Mouse (Mus musculus): ENCODE measurements around the gene Olfr623. TPM values are rescaled to one million over a fixed set of nuclear protein-coding genes. Genes with fewer than 3 reads are reported as not detected.

The Olfr623 gene
- polyA plus RNA-seq (2015; fragmentation: Nextera tagmentation; extraction: Ambion mirVana) = not detected in 2 replicates

GRCm38 (mm10) chr7:103663598-103663997, at the start of gene Olfr623:
Gene Olfr623, minus strand, starts transcription at chr7:103663698.
- Histone ChIP-seq H3K27me3 (no peaks in the 10 kb centered on the region), H3K9ac (no peak within 1 kb of the TSS), H3K36me3 (no peaks in the 10 kb centered on the region), H3K4me3 (no peak within 1 kb of the TSS), H3K27ac (no peak within 1 kb of the TSS), H3K9me3 (no peaks in the 10 kb centered on the region), H3K4me1 (no peaks in the 10 kb centered on the region), H3K4me2 (replicated peaks) (no peak within 1 kb of the TSS)
- ATAC-seq (ENCODE audit: low FRiP score, low read depth) = no peak

GRCm38 (mm10) chr7:103712024-103712423, 48.5 kb upstream of the Olfr623 start:
- Histone ChIP-seq H3K27ac (no peak overlapping the region), H3K27me3 (no peaks in the 10 kb centered on the region), H3K4me1 (no peaks in the 10 kb centered on the region), H3K4me2 (replicated peaks) (no peak overlapping the region), H3K9me3 (no peaks in the 10 kb centered on the region), H3K9ac (no peak overlapping the region), H3K4me3 (no peak overlapping the region), H3K36me3 (no peaks in the 10 kb centered on the region)
- ATAC-seq (ENCODE audit: low FRiP score, low read depth) = no peak
- WGBS = 31% methylated on average over 2 of the region's 2 CpGs

- H3K9ac ChIP-seq = no peak overlapping the region
- no peak overlapping the region for H3K27ac ChIP-seq
- no peak overlapping the region for H3K4me3 ChIP-seq
- no peaks in the 10 kb centered on the region for H3K27me3 ChIP-seq
- ATAC-seq (ENCODE audit: low FRiP score, low read depth) = no peak
- H3K9me3 ChIP-seq = no peaks in the 10 kb centered on the region
- H3K4me1 ChIP-seq = no peaks in the 10 kb centered on the region
- no peak overlapping the region for H3K4me2 ChIP-seq (replicated peaks)
- no peaks in the 10 kb centered on the region for H3K36me3 ChIP-seq
- whole genome bisulfite sequencing = 90% methylated on average over 4 of the region's 4 CpGs
Observed at GRCm38 (mm10) chr7:103699469-103699868, 36.0 kb upstream of the Olfr623 start.

- Histone ChIP-seq H3K4me2 (replicated peaks) (no peak within 1 kb of the TSS), H3K27me3 (no peaks in the 10 kb centered on the region), H3K36me3 (no peaks in the 10 kb centered on the region), H3K27ac (no peak within 1 kb of the TSS), H3K4me1 (no peaks in the 10 kb centered on the region), H3K4me3 (no peak within 1 kb of the TSS), H3K9me3 (no peaks in the 10 kb centered on the region), H3K9ac (no peak within 1 kb of the TSS)
- no peak for ATAC-seq (ENCODE audit: low FRiP score, low read depth)
Observed at GRCm38 (mm10) chr7:103682420-103682819, 18.9 kb upstream of the Olfr623 start, which contains the start of gene Olfr625-ps1. Gene Olfr625-ps1, plus strand, starts transcription at chr7:103682720.

- H3K4me2 ChIP-seq (replicated peaks) = no peak within 1 kb of the TSS
- no peak within 1 kb of the TSS for H3K27ac ChIP-seq
- no peaks in the 10 kb centered on the region for H3K36me3 ChIP-seq
- no peak for ATAC-seq (ENCODE audit: low FRiP score, low read depth)
- H3K9me3 ChIP-seq = no peaks in the 10 kb centered on the region
- WGBS = 95% methylated on average over 2 of the region's 2 CpGs
- no peak within 1 kb of the TSS for H3K9ac ChIP-seq
- H3K4me3 ChIP-seq = no peak within 1 kb of the TSS
- H3K27me3 ChIP-seq = no peaks in the 10 kb centered on the region
- H3K4me1 ChIP-seq = no peaks in the 10 kb centered on the region
Observed at GRCm38 (mm10) chr7:103671091-103671490, 7.6 kb upstream of the Olfr623 start, which contains the start of gene Olfr624. Gene Olfr624, minus strand, starts transcription at chr7:103671191.

- no peak overlapping the region for H3K9ac ChIP-seq
- no peaks in the 10 kb centered on the region for H3K27me3 ChIP-seq
- H3K4me1 ChIP-seq = no peaks in the 10 kb centered on the region
- H3K9me3 ChIP-seq = no peaks in the 10 kb centered on the region
- 77% methylated on average over 4 of the region's 4 CpGs for WGBS
- no peak overlapping the region for H3K4me2 ChIP-seq (replicated peaks)
- ATAC-seq (ENCODE audit: low FRiP score, low read depth) = no peak
- H3K36me3 ChIP-seq = no peaks in the 10 kb centered on the region
- H3K27ac ChIP-seq = no peak overlapping the region
- no peak overlapping the region for H3K4me3 ChIP-seq
Observed at GRCm38 (mm10) chr7:103644070-103644469, 19.4 kb downstream of the Olfr623 start.

- H3K9me3 ChIP-seq = no peaks in the 10 kb centered on the region
- no peak within 1 kb of the TSS for H3K9ac ChIP-seq
- 86% methylated on average over 1 of the region's 1 CpGs for WGBS
- ATAC-seq (ENCODE audit: low FRiP score, low read depth) = no peak
- H3K4me1 ChIP-seq = no peaks in the 10 kb centered on the region
- H3K27me3 ChIP-seq = no peaks in the 10 kb centered on the region
- H3K4me3 ChIP-seq = no peak within 1 kb of the TSS
- H3K27ac ChIP-seq = no peak within 1 kb of the TSS
- no peaks in the 10 kb centered on the region for H3K36me3 ChIP-seq
- H3K4me2 ChIP-seq (replicated peaks) = no peak within 1 kb of the TSS
Observed at GRCm38 (mm10) chr7:103642602-103643001, 20.9 kb downstream of the Olfr623 start, which contains the start of gene Olfr622. Gene Olfr622, minus strand, starts transcription at chr7:103642702.

- H3K4me1 ChIP-seq = no peaks in the 10 kb centered on the region
- H3K36me3 ChIP-seq = no peaks in the 10 kb centered on the region
- no peak overlapping the region for H3K27ac ChIP-seq
- no peak overlapping the region for H3K4me3 ChIP-seq
- H3K9ac ChIP-seq = no peak overlapping the region
- H3K9me3 ChIP-seq = no peaks in the 10 kb centered on the region
- no peak for ATAC-seq (ENCODE audit: low FRiP score, low read depth)
- no peaks in the 10 kb centered on the region for H3K27me3 ChIP-seq
- no peak overlapping the region for H3K4me2 ChIP-seq (replicated peaks)
Observed at GRCm38 (mm10) chr7:103636795-103637194, 26.7 kb downstream of the Olfr623 start.

- H3K27ac ChIP-seq = no peak within 1 kb of the TSS
- ATAC-seq (ENCODE audit: low FRiP score, low read depth) = no peak
- H3K36me3 ChIP-seq = no peaks in the 10 kb centered on the region
- no peak within 1 kb of the TSS for H3K4me2 ChIP-seq (replicated peaks)
- no peaks in the 10 kb centered on the region for H3K27me3 ChIP-seq
- H3K4me3 ChIP-seq = no peak within 1 kb of the TSS
- H3K4me1 ChIP-seq = no peaks in the 10 kb centered on the region
- H3K9me3 ChIP-seq = no peaks in the 10 kb centered on the region
- no peak within 1 kb of the TSS for H3K9ac ChIP-seq
- WGBS = 77% methylated on average over 2 of the region's 2 CpGs
Observed at GRCm38 (mm10) chr7:103612434-103612833, 51.1 kb downstream of the Olfr623 start, which contains the start of gene Olfr620. Gene Olfr620, minus strand, starts transcription at chr7:103612534.

Other genes starting within 250 kb of the Olfr623 start
- not detected in 2 replicates for gene Usp17lc, start 248.6 kb downstream of the Olfr623 start, polyA plus RNA-seq (2015; fragmentation: Nextera tagmentation; extraction: Ambion mirVana)
- not detected in 2 replicates for gene Olfr605, start 218.3 kb downstream of the Olfr623 start, polyA plus RNA-seq (2015; fragmentation: Nextera tagmentation; extraction: Ambion mirVana)
- gene Olfr606, start 214.7 kb downstream of the Olfr623 start, polyA plus RNA-seq (2015; fragmentation: Nextera tagmentation; extraction: Ambion mirVana) = not detected in 2 replicates
- gene Olfr607, start 199.5 kb downstream of the Olfr623 start, polyA plus RNA-seq (2015; fragmentation: Nextera tagmentation; extraction: Ambion mirVana) = not detected in 2 replicates
- gene Olfr608, start 193.8 kb downstream of the Olfr623 start, polyA plus RNA-seq (2015; fragmentation: Nextera tagmentation; extraction: Ambion mirVana) = not detected in 2 replicates
- gene Olfr609, start 165.6 kb downstream of the Olfr623 start, polyA plus RNA-seq (2015; fragmentation: Nextera tagmentation; extraction: Ambion mirVana) = not detected in 2 replicates
- not detected in 2 replicates for gene Olfr610, start 151.6 kb downstream of the Olfr623 start, polyA plus RNA-seq (2015; fragmentation: Nextera tagmentation; extraction: Ambion mirVana)
- not detected in 2 replicates for gene Olfr611, start 142.9 kb downstream of the Olfr623 start, polyA plus RNA-seq (2015; fragmentation: Nextera tagmentation; extraction: Ambion mirVana)
- gene Olfr612, start 121.0 kb downstream of the Olfr623 start, polyA plus RNA-seq (2015; fragmentation: Nextera tagmentation; extraction: Ambion mirVana) = not detected in 2 replicates
- gene Olfr613, start 115.6 kb downstream of the Olfr623 start, polyA plus RNA-seq (2015; fragmentation: Nextera tagmentation; extraction: Ambion mirVana) = not detected in 2 replicates
- not detected in 2 replicates for gene Olfr615, start 107.6 kb downstream of the Olfr623 start, polyA plus RNA-seq (2015; fragmentation: Nextera tagmentation; extraction: Ambion mirVana)
- not detected in 2 replicates for gene Olfr616, start 94.6 kb downstream of the Olfr623 start, polyA plus RNA-seq (2015; fragmentation: Nextera tagmentation; extraction: Ambion mirVana)
- not detected in 2 replicates for gene Olfr617, start 90.6 kb downstream of the Olfr623 start, polyA plus RNA-seq (2015; fragmentation: Nextera tagmentation; extraction: Ambion mirVana)
- gene Olfr618, start 73.6 kb downstream of the Olfr623 start, polyA plus RNA-seq (2015; fragmentation: Nextera tagmentation; extraction: Ambion mirVana) = not detected in 2 replicates
- not detected in 2 replicates for gene Olfr619, start 63.1 kb downstream of the Olfr623 start, polyA plus RNA-seq (2015; fragmentation: Nextera tagmentation; extraction: Ambion mirVana)
- not detected in 2 replicates for gene Olfr620, start 51.2 kb downstream of the Olfr623 start, polyA plus RNA-seq (2015; fragmentation: Nextera tagmentation; extraction: Ambion mirVana)
- not detected in 2 replicates for gene Olfr622, start 21.0 kb downstream of the Olfr623 start, polyA plus RNA-seq (2015; fragmentation: Nextera tagmentation; extraction: Ambion mirVana)
- gene Olfr624, start 7.5 kb upstream of the Olfr623 start, polyA plus RNA-seq (2015; fragmentation: Nextera tagmentation; extraction: Ambion mirVana) = 0.08 TPM in 1 of 2 replicates, not detected in the other
- gene Olfr625-ps1, start 19.0 kb upstream of the Olfr623 start, polyA plus RNA-seq (2015; fragmentation: Nextera tagmentation; extraction: Ambion mirVana) = not detected in 2 replicates
- not detected in 2 replicates for gene Olfr243, start 51.0 kb upstream of the Olfr623 start, polyA plus RNA-seq (2015; fragmentation: Nextera tagmentation; extraction: Ambion mirVana)
- gene Olfr628, start 66.7 kb upstream of the Olfr623 start, polyA plus RNA-seq (2015; fragmentation: Nextera tagmentation; extraction: Ambion mirVana) = not detected in 2 replicates
- gene Olfr629, start 81.2 kb upstream of the Olfr623 start, polyA plus RNA-seq (2015; fragmentation: Nextera tagmentation; extraction: Ambion mirVana) = not detected in 2 replicates
- gene Olfr630, start 93.6 kb upstream of the Olfr623 start, polyA plus RNA-seq (2015; fragmentation: Nextera tagmentation; extraction: Ambion mirVana) = not detected in 2 replicates
- gene Olfr69, start 107.9 kb upstream of the Olfr623 start, polyA plus RNA-seq (2015; fragmentation: Nextera tagmentation; extraction: Ambion mirVana) = not detected in 2 replicates
- gene Olfr68, start 116.0 kb upstream of the Olfr623 start, polyA plus RNA-seq (2015; fragmentation: Nextera tagmentation; extraction: Ambion mirVana) = not detected in 2 replicates
- gene Olfr67, start 128.1 kb upstream of the Olfr623 start, polyA plus RNA-seq (2015; fragmentation: Nextera tagmentation; extraction: Ambion mirVana) = not detected in 2 replicates
- gene Hbb-bt, start 150.3 kb upstream of the Olfr623 start, polyA plus RNA-seq (2015; fragmentation: Nextera tagmentation; extraction: Ambion mirVana) = 1,810 and 1,860 TPM in 2 replicates
- gene Hbb-bs, start 164.4 kb upstream of the Olfr623 start, polyA plus RNA-seq (2015; fragmentation: Nextera tagmentation; extraction: Ambion mirVana) = 3,715 and 3,820 TPM in 2 replicates
- gene Hbb-bh2, start 176.8 kb upstream of the Olfr623 start, polyA plus RNA-seq (2015; fragmentation: Nextera tagmentation; extraction: Ambion mirVana) = not detected in 2 replicates
- gene Hbb-bh1, start 179.5 kb upstream of the Olfr623 start, polyA plus RNA-seq (2015; fragmentation: Nextera tagmentation; extraction: Ambion mirVana) = 61.1 and 82.5 TPM in 2 replicates
- gene Hbb-y, start 189.5 kb upstream of the Olfr623 start, polyA plus RNA-seq (2015; fragmentation: Nextera tagmentation; extraction: Ambion mirVana) = 6,754 and 6,825 TPM in 2 replicates
- not detected in 2 replicates for gene Olfr66, start 222.6 kb upstream of the Olfr623 start, polyA plus RNA-seq (2015; fragmentation: Nextera tagmentation; extraction: Ambion mirVana)
- gene Olfr64, start 230.8 kb upstream of the Olfr623 start, polyA plus RNA-seq (2015; fragmentation: Nextera tagmentation; extraction: Ambion mirVana) = not detected in 2 replicates
- gene Olfr65, start 239.8 kb upstream of the Olfr623 start, polyA plus RNA-seq (2015; fragmentation: Nextera tagmentation; extraction: Ambion mirVana) = not detected in 2 replicates

Measured in limb, embryonic 13.5 days (tissue).